Mouse (Mus musculus) embryonic facial prominence, embryonic 14.5 days (tissue): Measurements from ENCODE around the gene Sema4d. TPM values are rescaled to one million over a fixed set of nuclear protein-coding genes. Genes with fewer than 3 reads are reported as not detected.

Experiments
- ATAC-seq: fragments of 200-750 bp; cut with Nextera tagmentation; 2 replicates; pipeline ENCODE4 v1.8.0; 2017; ENCODE audit warnings: low read depth, moderate number of reproducible peaks, moderate TSS enrichment
- DNase-seq: peaks from one replicate; pipeline ENCODE4 v3.0.0-alpha.2; 2015; ENCODE audit warnings: low spot score
- H3K27ac ChIP-seq: fragments of 300-500 bp; sonication (generic); replicated peaks from 2 replicates; pipeline ENCODE4 v1.5.1; 2014; ENCODE audit warnings: low read depth, mild to moderate bottlenecking, low read length, moderate library complexity
- H3K27me3 ChIP-seq: fragments of 300-500 bp; sonication (generic); replicated peaks from 2 replicates; pipeline ENCODE4 v1.6.1; 2014; ENCODE audit warnings: low read length; ENCODE audit not compliant: control insufficient read depth, insufficient read depth
- H3K36me3 ChIP-seq: fragments of 300-500 bp; sonication (generic); 2 replicates; pipeline ENCODE4 v1.6.1; 2014; ENCODE audit warnings: low read length, mixed read lengths; ENCODE audit not compliant: control insufficient read depth, insufficient read depth
- H3K4me1 ChIP-seq: fragments of 300-500 bp; sonication (generic); 2 replicates; pipeline ENCODE4 v1.6.1; 2014; ENCODE audit warnings: antibody characterized with exemption, low read length; ENCODE audit not compliant: control insufficient read depth, insufficient read depth
- H3K4me2 ChIP-seq: fragments of 300-500 bp; sonication (generic); 2 replicates; pipeline ENCODE4 v1.6.1; 2014; ENCODE audit warnings: low read depth, mild to moderate bottlenecking, low read length, moderate library complexity, mixed read lengths
- H3K4me3 ChIP-seq: fragments of 300-500 bp; sonication (generic); 2 replicates; pipeline ENCODE4 v1.5.1; 2014; ENCODE audit warnings: low read depth, mild to moderate bottlenecking, low read length
- H3K9ac ChIP-seq: fragments of 300-500 bp; sonication (generic); 2 replicates; pipeline ENCODE4 v1.6.1; 2014; ENCODE audit warnings: low read depth, mild to moderate bottlenecking, low read length, moderate library complexity, mixed read lengths
- H3K9me3 ChIP-seq: fragments of 300-500 bp; sonication (generic); 2 replicates; pipeline ENCODE4 v1.6.1; 2016; ENCODE audit warnings: low read length; ENCODE audit not compliant: control insufficient read depth
- WGBS: fragments of 180-500 bp; shearing (Covaris S2); extraction: QIAGEN DNeasy Blood & Tissue Kit; methylation state at CpG from one replicate; pipeline ENCODE4 v1.1.7; 2014; 5-methylcytosine and 5-hydroxymethylcytosine counted together
- polyA plus RNA-seq: library from polyadenylated mRNA; unstranded; fragments of >200 nt; fragmentation: Nextera tagmentation; extraction: Ambion mirVana; gene quantifications from 2 replicates; pipeline ENCODE4 v1.2.1, GENCODE M21; 2014

Gene Sema4d
- polyA plus RNA-seq, 1 experiment from 2014 or later = 11.7 TPM

- 89% methylated on average over 3 of the region's 3 CpGs for WGBS
- no peaks in the 10 kb centered on the region for H3K4me1 ChIP-seq
- H3K36me3 ChIP-seq = peaks cover 96% of the 10 kb centered on the region
- no peak for ATAC-seq
- H3K4me2 ChIP-seq = no peak overlapping the region
- no peak overlapping the region for H3K4me3 ChIP-seq
- no peaks in the 10 kb centered on the region for H3K27me3 ChIP-seq
- H3K9me3 ChIP-seq = no peaks in the 10 kb centered on the region
- no peak for DNase-seq
- no peak overlapping the region for H3K27ac ChIP-seq
- H3K9ac ChIP-seq = no peak overlapping the region
Observed at GRCm38 (mm10) chr13:51658094-51658493, 135.5 kb downstream of the Sema4d start.

- Histone ChIP-seq H3K4me3 (no peak overlapping the region), H3K36me3 (peaks cover 87% of the 10 kb centered on the region), H3K4me2 (no peak overlapping the region), H3K9me3 (no peaks in the 10 kb centered on the region), H3K4me1 (peaks cover 5% of the 10 kb centered on the region; the same call in 1 of the 2 replicates), H3K27ac (no peak overlapping the region), H3K9ac (no peak overlapping the region), H3K27me3 (no peaks in the 10 kb centered on the region)
- DNase-seq (no peak), ATAC-seq (no peak)
- WGBS = 94% methylated on average over 13 of the region's 13 CpGs
Observed at GRCm38 (mm10) chr13:51656516-51657235, 136.9 kb downstream of the Sema4d start.

DNA sequence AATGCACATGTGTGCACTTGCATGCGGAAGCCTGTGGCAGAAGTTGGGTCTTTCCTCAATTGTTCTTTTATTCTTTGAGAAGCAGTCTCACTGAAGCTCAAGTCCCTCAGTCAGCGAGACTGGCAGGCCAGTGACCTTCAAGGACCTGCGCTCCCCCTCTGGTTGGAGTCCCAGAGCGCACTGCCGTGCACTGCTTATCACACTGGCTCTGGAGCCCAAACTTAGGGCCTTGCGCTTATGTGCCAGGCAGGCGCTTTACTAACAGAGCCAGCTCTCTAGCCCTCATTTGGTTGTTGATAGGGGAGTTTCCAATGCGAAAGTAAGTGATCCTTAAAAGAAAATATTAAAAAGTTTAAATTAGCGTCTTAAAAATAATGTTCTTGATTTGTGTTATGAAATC lies 139.6 kb downstream of the Sema4d start:
- no peaks in the 10 kb centered on the region for H3K27me3 ChIP-seq
- no peaks in the 10 kb centered on the region for H3K9me3 ChIP-seq
- no peak overlapping the region for H3K9ac ChIP-seq
- H3K4me3 ChIP-seq = no peak overlapping the region
- DNase-seq (no peak), ATAC-seq (no peak)
- no peak overlapping the region for H3K4me2 ChIP-seq
- peaks cover 65% of the 10 kb centered on the region for H3K36me3 ChIP-seq
- WGBS = 93% methylated on average over 9 of the region's 9 CpGs
- no peak overlapping the region for H3K27ac ChIP-seq
- peaks cover 9% of the 10 kb centered on the region; the same call in 1 of the 2 replicates for H3K4me1 ChIP-seq

DNA sequence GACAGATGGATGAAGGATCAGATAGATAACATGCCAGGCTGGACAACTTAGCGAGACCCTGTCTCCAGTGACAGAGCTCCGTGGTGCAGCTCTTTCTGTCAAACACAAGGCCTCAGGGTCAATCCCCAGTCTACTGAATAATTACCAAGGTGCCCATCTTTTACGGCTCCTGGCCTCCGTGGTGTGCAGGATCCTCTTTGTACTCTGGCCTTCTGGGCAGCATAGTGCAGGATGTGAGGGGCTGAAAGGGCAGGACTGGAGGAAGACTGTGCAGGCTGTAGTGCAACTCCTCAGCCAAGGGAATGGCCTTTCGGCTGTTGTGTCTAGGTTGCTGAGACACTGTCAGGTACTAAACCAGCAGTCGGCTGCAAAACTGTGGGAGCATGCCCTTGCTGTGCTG lies 140.4 kb downstream of the Sema4d start:
- Histone ChIP-seq H3K4me2 (no peak overlapping the region), H3K36me3 (peaks cover 57% of the 10 kb centered on the region), H3K27me3 (no peaks in the 10 kb centered on the region), H3K9ac (no peak overlapping the region), H3K27ac (no peak overlapping the region), H3K9me3 (no peaks in the 10 kb centered on the region), H3K4me1 (peaks cover 9% of the 10 kb centered on the region; the same call in 1 of the 2 replicates), H3K4me3 (no peak overlapping the region)
- no peak for DNase-seq
- WGBS = 91% methylated on average over 6 of the region's 6 CpGs
- no peak for ATAC-seq

DNA sequence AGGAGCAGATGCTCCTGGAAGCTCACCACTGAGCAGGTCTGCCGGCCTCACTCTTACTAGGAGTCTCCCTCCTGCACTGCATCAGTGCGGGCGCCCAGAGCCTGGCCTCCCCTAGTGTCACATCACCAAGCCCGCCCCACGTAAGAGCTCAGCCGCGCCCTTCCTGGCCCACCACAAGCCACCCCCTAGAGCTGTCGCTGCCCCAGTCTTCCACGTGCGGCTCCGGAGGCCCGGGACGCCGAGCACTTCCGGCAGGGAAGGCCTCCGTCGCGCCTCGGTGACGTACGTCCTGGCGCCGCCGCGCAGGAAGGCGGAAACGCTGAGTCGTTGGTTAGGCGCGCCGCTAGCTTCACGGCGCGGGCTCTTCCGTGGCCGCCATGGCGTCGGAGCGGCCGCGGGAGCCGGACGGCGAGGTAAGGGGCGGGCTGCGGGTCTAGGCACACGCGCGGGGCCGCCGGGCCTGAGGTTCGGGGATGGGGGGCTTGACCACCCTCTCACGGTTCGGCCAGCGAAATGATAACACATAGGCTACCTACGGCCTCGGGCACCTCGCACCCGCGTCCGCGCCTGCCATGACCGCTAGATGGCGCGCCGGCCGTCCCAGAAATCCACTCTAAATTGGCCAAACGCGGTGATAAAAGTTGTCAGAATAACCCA lies 142.0 kb downstream of the Sema4d start, which contains the start of gene Secisbp2:
Gene Secisbp2 (plus strand): TSS at position 290 of the 657 bp plus-strand sequence.
- peak; percentile 97 for DNase-seq
- WGBS = under 1% methylated on average over 58 of the region's 69 CpGs
- Histone ChIP-seq H3K9me3 (no peaks in the 10 kb centered on the region), H3K27ac (peak within 1 kb of the TSS; percentile 91), H3K4me3 (peak within 1 kb of the TSS; percentile 74), H3K4me1 (peaks cover 24% of the 10 kb centered on the region; the same call in 1 of the 2 replicates), H3K27me3 (no peaks in the 10 kb centered on the region), H3K9ac (peak within 1 kb of the TSS; percentile 82), H3K36me3 (peaks cover 40% of the 10 kb centered on the region), H3K4me2 (peak within 1 kb of the TSS; percentile 77)
- ATAC-seq = peak; percentile 97

- ATAC-seq = no peak
- Histone ChIP-seq H3K27me3 (no peaks in the 10 kb centered on the region), H3K4me2 (no peak overlapping the region), H3K4me1 (peaks cover 24% of the 10 kb centered on the region; the same call in 1 of the 2 replicates), H3K4me3 (no peak overlapping the region), H3K27ac (no peak overlapping the region), H3K36me3 (peaks cover 22% of the 10 kb centered on the region), H3K9me3 (no peaks in the 10 kb centered on the region), H3K9ac (no peak overlapping the region)
- WGBS = 25% methylated on average over 1 of the region's 1 CpGs
- DNase-seq = no peak
Observed at GRCm38 (mm10) chr13:51649740-51650139, 143.8 kb downstream of the Sema4d start.

DNA sequence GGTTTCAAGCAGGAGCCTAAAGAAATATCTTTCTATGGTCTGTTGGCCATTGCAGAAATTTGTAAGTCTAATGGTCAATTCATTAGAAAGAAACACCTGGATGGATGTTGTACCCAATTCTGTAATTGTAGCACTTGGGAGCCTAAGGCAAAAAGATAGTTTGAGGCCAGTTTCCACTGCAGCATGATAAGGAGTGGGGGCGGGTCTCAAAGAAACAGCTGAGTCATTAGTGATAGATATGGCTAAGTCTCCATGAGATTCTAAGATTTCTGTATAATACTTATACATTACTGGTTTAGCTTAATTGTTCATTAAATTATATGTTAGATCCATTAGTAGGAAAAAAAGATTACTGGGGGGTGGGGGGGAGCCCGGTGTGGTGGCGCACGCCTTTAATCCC lies 145.3 kb downstream of the Sema4d start:
- 85% methylated on average over 4 of the region's 4 CpGs for WGBS

GRCm38 (mm10) chr13:51647770-51648169 lies 145.8 kb downstream of the Sema4d start:
- WGBS = 91% methylated on average over 3 of the region's 3 CpGs
- DNase-seq = no peak

More for the DNA sequence above, 145.3 kb downstream of the Sema4d start:
- no peaks in the 10 kb centered on the region for H3K27me3 ChIP-seq
- H3K4me1 ChIP-seq = peaks cover 24% of the 10 kb centered on the region; the same call in 1 of the 2 replicates
- H3K4me3 ChIP-seq = no peak overlapping the region
- no peak overlapping the region for H3K27ac ChIP-seq
- no peak overlapping the region for H3K9ac ChIP-seq
- H3K4me2 ChIP-seq = no peak overlapping the region; the same call in 1 of the 2 replicates
- DNase-seq = no peak
- peaks cover 8% of the 10 kb centered on the region; the same call in 1 of the 2 replicates for H3K36me3 ChIP-seq
- no peaks in the 10 kb centered on the region for H3K9me3 ChIP-seq
- no peak for ATAC-seq

More at GRCm38 (mm10) chr13:51647770-51648169, 145.8 kb downstream of the Sema4d start:
- Histone ChIP-seq H3K27ac (no peak overlapping the region), H3K4me1 (peaks cover 24% of the 10 kb centered on the region; the same call in 1 of the 2 replicates), H3K9me3 (no peaks in the 10 kb centered on the region), H3K27me3 (no peaks in the 10 kb centered on the region), H3K9ac (no peak overlapping the region), H3K4me2 (peak overlapping the region; percentile 62), H3K4me3 (peak overlapping the region; percentile 78; the same call in 1 of the 2 replicates), H3K36me3 (peaks cover 4% of the 10 kb centered on the region; the same call in 1 of the 2 replicates)
- no peak for ATAC-seq
